Mouse (Mus musculus) liver, adult 2 months (tissue): ENCODE results near the gene Nkd1.

Experiments used
- CTCF ChIP-seq: fragments of 200-500 bp; IDR thresholded peaks from 2 replicates; pipeline ENCODE4 v1.5.1; 2011; ENCODE audit warnings: low read depth, low read length, control low read depth
- POLR2A ChIP-seq: fragments of 200-500 bp; IDR thresholded peaks from 2 replicates; pipeline ENCODE4 v1.6.1; 2011; ENCODE audit warnings: low read length, control low read depth; ENCODE audit not compliant: insufficient read depth; ENCODE audit errors: extremely low read depth

DNA sequence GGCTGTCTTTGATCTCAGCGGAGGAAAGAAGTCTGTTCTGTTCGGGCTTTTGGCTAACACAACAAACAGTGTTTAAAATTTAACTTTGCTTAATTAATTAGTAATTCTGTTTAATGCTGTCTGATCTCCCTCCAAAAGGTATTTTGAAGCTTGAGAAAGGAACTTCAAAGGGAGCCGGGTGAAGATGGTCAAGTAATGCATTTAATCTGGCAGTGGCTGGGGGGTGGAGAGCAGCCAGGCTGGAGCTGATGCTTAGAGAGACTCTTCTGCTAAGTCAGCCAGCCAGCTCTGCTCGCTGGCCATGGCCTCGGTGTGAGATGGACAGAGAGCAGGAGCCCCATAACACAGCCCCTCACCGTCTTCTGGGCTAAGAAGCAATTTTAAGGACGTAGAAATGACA, 58.1 kb downstream of the Nkd1 start:
- TF ChIP-seq CTCF: no peak
- no peak for TF ChIP-seq POLR2A
